Mouse (Mus musculus) C2C12 (cell line): ENCODE measurements around the gene Ypel1.

Source experiments
- CEBPB ChIP-seq: IDR thresholded peaks from one replicate; pipeline ENCODE4 v1.6.1; 2011; ENCODE audit warnings: low read depth, mild to moderate bottlenecking, control low read depth, moderate library complexity
- CTCF ChIP-seq: IDR thresholded peaks from one replicate; pipeline ENCODE4 v1.5.1; 2011; ENCODE audit not compliant: control insufficient read depth, insufficient read depth, insufficient read length
- FOSL1 ChIP-seq: IDR thresholded peaks from one replicate; pipeline ENCODE4 v1.8.0; 2011; ENCODE audit warnings: mild to moderate bottlenecking, low read length; ENCODE audit not compliant: poor library complexity, insufficient read depth, severe bottlenecking
- MAX ChIP-seq: IDR thresholded peaks from one replicate; pipeline ENCODE4 v1.6.1; 2011; ENCODE audit warnings: mild to moderate bottlenecking, control low read depth
- MYOD1 ChIP-seq: IDR thresholded peaks from one replicate; pipeline ENCODE4 v1.6.1; 2011; ENCODE audit warnings: low read depth; ENCODE audit not compliant: control insufficient read depth, insufficient read length
- MYOG ChIP-seq: IDR thresholded peaks from one replicate; pipeline ENCODE4 v1.6.1; 2011; ENCODE audit not compliant: control insufficient read depth, insufficient read length; ENCODE audit errors: extremely low read depth
- USF1 ChIP-seq: IDR thresholded peaks from one replicate; pipeline ENCODE4 v1.6.1; 2011; ENCODE audit warnings: low read depth, mild to moderate bottlenecking, control low read depth, moderate library complexity

DNA sequence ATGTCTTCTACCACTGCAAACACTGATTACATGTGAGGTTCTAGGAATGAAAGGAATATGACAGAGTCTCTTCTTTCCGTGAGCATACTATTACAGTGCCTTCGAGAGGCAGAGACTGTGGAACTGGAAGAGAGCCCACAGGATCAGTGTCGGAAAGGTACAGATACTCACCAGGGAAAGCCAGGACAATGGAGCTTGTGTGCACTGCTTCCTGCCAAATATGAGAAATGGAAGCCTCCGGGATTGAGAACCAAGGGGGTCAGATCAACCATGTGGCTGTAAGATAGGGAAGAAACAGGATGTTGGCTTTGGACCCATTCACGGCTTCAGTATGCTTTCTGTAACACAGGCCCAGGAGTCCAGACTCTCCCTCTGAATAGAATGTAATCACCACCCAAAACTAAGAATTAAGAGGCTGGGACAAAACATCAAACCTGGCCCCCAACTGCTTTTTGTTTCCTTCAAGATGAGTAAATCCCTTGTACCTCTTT lies 47.9 kb downstream of the Ypel1 start:
- no peak for TF ChIP-seq USF1
- TF ChIP-seq MAX, result no peak
- TF ChIP-seq CTCF, result no peak
- TF ChIP-seq CEBPB, result no peak
- no peak for TF ChIP-seq MYOD1
- TF ChIP-seq MYOG, result no peak
- no peak for TF ChIP-seq FOSL1
